Mouse (Mus musculus): ENCODE measurements around the gene Fsd1. TPM values are rescaled to one million over a fixed set of nuclear protein-coding genes. Genes with fewer than 3 reads are reported as not detected.
A peak's percentile ranks its signal among the peaks of the same experiment; 100 is the strongest.
"Not testable (repeated sequence)": the region's sequence is repeated elsewhere in the genome, so short reads cannot be mapped to it uniquely, and the experiment has no call there.

Gene Fsd1
- not detected in 2 replicates for total RNA-seq (2015; ENCODE audit: low replicate concordance)
- total RNA-seq (2017; ENCODE audit: low replicate concordance): not detected in 2 replicates

- ATAC-seq (replicated peaks; ENCODE audit: low FRiP score, poor library complexity, severe bottlenecking): no peak
Observed at GRCm38 (mm10) chr17:55986030-55986961, at the start of gene Fsd1. TSS of gene Fsd1 (plus strand) at chr17:55986509.

GRCm38 (mm10) chr17:55944387-55944865 is 41.9 kb upstream of the Fsd1 start:
- ATAC-seq (replicated peaks; ENCODE audit: low FRiP score, poor library complexity, severe bottlenecking): not testable (repeated sequence)

- ATAC-seq (replicated peaks; ENCODE audit: low FRiP score, poor library complexity, severe bottlenecking): peak; percentile 93
Observed at GRCm38 (mm10) chr17:55944866-55945682, 41.2 kb upstream of the Fsd1 start.

GRCm38 (mm10) chr17:55945696-55946095 is 40.6 kb upstream of the Fsd1 start:
- ATAC-seq (replicated peaks; ENCODE audit: low FRiP score, poor library complexity, severe bottlenecking): no peak

- ATAC-seq (replicated peaks; ENCODE audit: low FRiP score, poor library complexity, severe bottlenecking): no peak
Observed at GRCm38 (mm10) chr17:55948647-55949046, 37.7 kb upstream of the Fsd1 start.

- no peak for ATAC-seq (replicated peaks; ENCODE audit: low FRiP score, poor library complexity, severe bottlenecking)
Observed at GRCm38 (mm10) chr17:55949400-55949799, 36.9 kb upstream of the Fsd1 start, which contains the start of gene Zfp119b. TSS of gene Zfp119b (minus strand) at chr17:55949500.

- ATAC-seq (replicated peaks; ENCODE audit: low FRiP score, poor library complexity, severe bottlenecking): no peak
Observed at GRCm38 (mm10) chr17:55950601-55951000, 35.7 kb upstream of the Fsd1 start.

GRCm38 (mm10) chr17:55952041-55952440 is 34.3 kb upstream of the Fsd1 start:
- ATAC-seq (replicated peaks; ENCODE audit: low FRiP score, poor library complexity, severe bottlenecking): no peak

- no peak for ATAC-seq (replicated peaks; ENCODE audit: low FRiP score, poor library complexity, severe bottlenecking)
Observed at GRCm38 (mm10) chr17:55952447-55953027, 33.8 kb upstream of the Fsd1 start, which contains the start of gene Ebi3. TSS of gene Ebi3 (plus strand) at chr17:55952640.

- no peak for ATAC-seq (replicated peaks; ENCODE audit: low FRiP score, poor library complexity, severe bottlenecking)
Observed at GRCm38 (mm10) chr17:55953751-55954150, 32.6 kb upstream of the Fsd1 start.

GRCm38 (mm10) chr17:55954229-55954628 is 32.1 kb upstream of the Fsd1 start:
- ATAC-seq (replicated peaks; ENCODE audit: low FRiP score, poor library complexity, severe bottlenecking): no peak

GRCm38 (mm10) chr17:55956129-55956528 is 30.2 kb upstream of the Fsd1 start:
- ATAC-seq (replicated peaks; ENCODE audit: low FRiP score, poor library complexity, severe bottlenecking): no peak

GRCm38 (mm10) chr17:55956591-55956990 is 29.7 kb upstream of the Fsd1 start:
- no peak for ATAC-seq (replicated peaks; ENCODE audit: low FRiP score, poor library complexity, severe bottlenecking)

- 0 out of 2 replicates have a peak, but pooled peaks have one; percentile 38 for ATAC-seq (replicated peaks; ENCODE audit: low FRiP score, poor library complexity, severe bottlenecking)
Observed at GRCm38 (mm10) chr17:55957168-55957567, 29.1 kb upstream of the Fsd1 start.

GRCm38 (mm10) chr17:55957726-55958583 is 28.4 kb upstream of the Fsd1 start:
- ATAC-seq (replicated peaks; ENCODE audit: low FRiP score, poor library complexity, severe bottlenecking): no peak

GRCm38 (mm10) chr17:55958584-55958886 is 27.8 kb upstream of the Fsd1 start:
- no peak for ATAC-seq (replicated peaks; ENCODE audit: low FRiP score, poor library complexity, severe bottlenecking)

GRCm38 (mm10) chr17:55958918-55959728 is 27.2 kb upstream of the Fsd1 start, which contains the start of gene Yju2:
TSS of gene Yju2 (plus strand) at chr17:55959099.
- ATAC-seq (replicated peaks; ENCODE audit: low FRiP score, poor library complexity, severe bottlenecking): peak; percentile 91
